Mouse (Mus musculus) kidney, embryonic 16.5 days (tissue): ENCODE measurements at regions not wholly inside any gene's neighbourhood (a gene's known extent, or its start where the extent isn't known, plus 50 kb on each side); places are given as distances from the start of the nearest gene placed in this dataset.
"Not testable (repeated sequence)": the region's sequence is repeated elsewhere in the genome, so short reads cannot be mapped to it uniquely, and the experiment has no call there.

Experiments used
- ATAC-seq: fragments of 200-750 bp; cut with Nextera tagmentation; 2 replicates; pipeline ENCODE4 v1.8.0; 2017; ENCODE audit warnings: moderate TSS enrichment; ENCODE audit not compliant: low FRiP score, low TSS enrichment
- H3K27ac ChIP-seq: fragments of 300-500 bp; sonication (generic); 2 replicates; pipeline ENCODE4 v1.5.1; 2014; ENCODE audit warnings: low read length
- H3K27me3 ChIP-seq: fragments of 300-500 bp; sonication (generic); 2 replicates; pipeline ENCODE4 v1.6.1; 2014; ENCODE audit warnings: low read length, control low read depth, mixed read lengths; ENCODE audit not compliant: insufficient read depth
- H3K36me3 ChIP-seq: fragments of 300-500 bp; sonication (generic); 2 replicates; pipeline ENCODE4 v1.6.1; 2014; ENCODE audit warnings: low read length, control low read depth, mixed read lengths; ENCODE audit not compliant: insufficient read depth
- H3K4me1 ChIP-seq: fragments of 300-500 bp; sonication (generic); 2 replicates; pipeline ENCODE4 v1.6.1; 2014; ENCODE audit warnings: low read length, control low read depth, mixed read lengths; ENCODE audit not compliant: insufficient read depth
- H3K4me2 ChIP-seq: fragments of 300-500 bp; sonication (generic); replicated peaks from 2 replicates; pipeline ENCODE4 v1.6.1; 2014; ENCODE audit warnings: low read depth, low read length
- H3K4me3 ChIP-seq: fragments of 300-500 bp; sonication (generic); 2 replicates; pipeline ENCODE4 v1.5.1; 2014; ENCODE audit warnings: mild to moderate bottlenecking, low read length
- H3K9ac ChIP-seq: fragments of 300-500 bp; sonication (generic); replicated peaks from 2 replicates; pipeline ENCODE4 v1.6.1; 2014; ENCODE audit warnings: low read length
- H3K9me3 ChIP-seq: fragments of 300-500 bp; sonication (generic); 2 replicates; pipeline ENCODE4 v1.6.1; 2016; ENCODE audit warnings: low read length, control low read depth
- WGBS: fragments of 180-500 bp; shearing (Covaris S2); extraction: QIAGEN DNeasy Blood & Tissue Kit; methylation state at CpG from one replicate; pipeline ENCODE4 v1.1.7; 2014; 5-methylcytosine and 5-hydroxymethylcytosine counted together

DNA sequence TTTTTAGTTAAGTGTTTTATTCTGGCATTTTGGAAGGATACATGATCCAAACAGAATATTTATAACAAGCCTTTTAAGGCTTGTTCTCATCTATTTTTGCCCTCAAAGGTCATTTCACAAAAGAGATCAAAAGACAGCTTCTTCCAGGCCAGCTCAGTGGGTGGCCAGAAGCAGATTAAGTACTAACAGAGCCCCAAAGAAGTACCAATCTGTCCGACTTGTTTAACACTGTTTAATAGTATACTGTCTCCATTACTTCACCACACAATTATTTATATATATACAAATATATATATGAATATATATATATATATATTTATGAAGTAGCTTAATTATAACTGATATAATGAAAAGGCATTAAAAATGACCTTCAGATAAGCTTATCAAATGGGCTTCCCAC, 284.7 kb upstream of the Zic4 start:
- Histone ChIP-seq H3K4me3 (no peak overlapping the region), H3K9me3 (no peaks in the 10 kb centered on the region), H3K27me3 (no peaks in the 10 kb centered on the region), H3K4me2 (no peak overlapping the region), H3K4me1 (no peaks in the 10 kb centered on the region), H3K27ac (no peak overlapping the region), H3K36me3 (no peaks in the 10 kb centered on the region), H3K9ac (no peak overlapping the region)
- WGBS = 62% methylated on average over 1 of the region's 1 CpGs
- no peak for ATAC-seq

DNA sequence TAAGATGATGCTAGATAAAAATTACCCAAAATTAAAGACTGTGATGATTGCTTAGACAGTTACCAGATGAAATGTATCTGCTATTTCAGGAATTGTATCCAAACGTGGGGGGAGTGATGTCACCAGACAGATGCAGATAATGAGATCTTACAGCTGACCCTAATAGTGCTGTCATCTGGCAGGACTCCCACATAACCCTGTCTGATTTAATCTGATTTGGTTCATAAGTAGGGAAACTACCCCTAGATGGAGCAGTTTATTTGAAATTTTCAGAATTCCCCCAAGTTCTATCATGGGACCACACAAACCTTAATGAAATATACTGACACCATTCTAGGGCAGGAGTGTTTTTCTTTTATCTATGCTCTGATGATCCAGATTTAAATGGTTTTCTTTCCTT, 278.4 kb upstream of the Zic4 start:
- 30% methylated on average over 1 of the region's 1 CpGs for WGBS

DNA sequence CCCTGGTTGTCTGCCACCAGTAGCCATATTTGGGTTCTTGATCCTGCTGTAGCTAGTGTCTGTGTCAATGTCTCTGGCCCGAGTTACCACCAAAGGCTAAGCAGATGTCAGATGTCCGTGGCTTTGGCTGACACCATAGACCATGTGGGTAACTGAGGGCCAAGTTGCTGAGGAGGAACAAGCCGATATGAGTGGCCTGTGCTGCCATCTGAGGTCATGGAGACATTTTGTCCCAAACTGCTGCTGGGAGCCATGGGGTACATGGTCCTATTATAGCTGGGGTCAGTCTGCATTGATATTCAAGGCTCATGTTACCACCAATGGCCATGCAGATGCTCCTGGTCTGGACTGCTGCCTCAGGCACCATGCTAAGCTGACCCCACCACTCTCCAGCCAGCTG, 276.3 kb upstream of the Zic4 start:
- H3K27ac ChIP-seq = no peak overlapping the region
- H3K4me2 ChIP-seq = no peak overlapping the region
- no peaks in the 10 kb centered on the region for H3K27me3 ChIP-seq
- no peak for ATAC-seq
- no peaks in the 10 kb centered on the region for H3K4me1 ChIP-seq
- H3K36me3 ChIP-seq = no peaks in the 10 kb centered on the region
- 92% methylated on average over 3 of the region's 3 CpGs for WGBS
- no peaks in the 10 kb centered on the region for H3K9me3 ChIP-seq
- no peak overlapping the region for H3K4me3 ChIP-seq
- no peak overlapping the region for H3K9ac ChIP-seq

More for the DNA sequence above, 278.4 kb upstream of the Zic4 start:
- no peak for ATAC-seq
- Histone ChIP-seq H3K4me2 (no peak overlapping the region), H3K27me3 (no peaks in the 10 kb centered on the region), H3K4me3 (no peak overlapping the region), H3K9ac (no peak overlapping the region), H3K36me3 (no peaks in the 10 kb centered on the region), H3K4me1 (no peaks in the 10 kb centered on the region), H3K27ac (no peak overlapping the region), H3K9me3 (no peaks in the 10 kb centered on the region)

DNA sequence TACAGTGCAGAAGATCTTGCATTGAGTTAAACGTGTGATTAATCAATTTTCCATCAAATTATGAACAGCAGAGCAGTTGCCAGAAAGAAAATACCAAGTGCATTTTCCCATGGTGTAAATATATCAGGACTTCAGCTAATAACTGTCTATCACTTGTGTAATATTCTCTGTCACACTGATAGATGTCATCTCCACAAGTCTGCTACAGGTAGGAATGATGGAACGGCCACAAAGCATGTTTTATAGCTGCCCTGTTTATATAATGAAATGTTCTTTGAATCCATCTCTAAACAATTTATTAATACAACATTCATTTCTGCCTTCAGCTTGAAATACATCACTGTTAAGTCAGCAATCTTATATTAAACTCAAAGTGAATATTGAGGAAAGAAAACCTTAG, 272.9 kb upstream of the Zic4 start:
- 52% methylated on average over 2 of the region's 2 CpGs for WGBS
- Histone ChIP-seq H3K4me2 (no peak overlapping the region), H3K9me3 (no peaks in the 10 kb centered on the region), H3K27me3 (no peaks in the 10 kb centered on the region), H3K36me3 (no peaks in the 10 kb centered on the region), H3K4me3 (no peak overlapping the region), H3K27ac (no peak overlapping the region), H3K9ac (no peak overlapping the region), H3K4me1 (no peaks in the 10 kb centered on the region)
- no peak for ATAC-seq

- 88% methylated on average over 1 of the region's 1 CpGs for WGBS
- Histone ChIP-seq H3K4me3 (no peak overlapping the region), H3K4me1 (no peaks in the 10 kb centered on the region), H3K36me3 (no peaks in the 10 kb centered on the region), H3K27me3 (no peaks in the 10 kb centered on the region), H3K9ac (no peak overlapping the region), H3K27ac (no peak overlapping the region), H3K9me3 (no peaks in the 10 kb centered on the region), H3K4me2 (no peak overlapping the region)
- ATAC-seq = no peak
These were observed 270.7 kb upstream of the Zic4 start for GRCm38 (mm10) chr9:91091421-91092050.

DNA sequence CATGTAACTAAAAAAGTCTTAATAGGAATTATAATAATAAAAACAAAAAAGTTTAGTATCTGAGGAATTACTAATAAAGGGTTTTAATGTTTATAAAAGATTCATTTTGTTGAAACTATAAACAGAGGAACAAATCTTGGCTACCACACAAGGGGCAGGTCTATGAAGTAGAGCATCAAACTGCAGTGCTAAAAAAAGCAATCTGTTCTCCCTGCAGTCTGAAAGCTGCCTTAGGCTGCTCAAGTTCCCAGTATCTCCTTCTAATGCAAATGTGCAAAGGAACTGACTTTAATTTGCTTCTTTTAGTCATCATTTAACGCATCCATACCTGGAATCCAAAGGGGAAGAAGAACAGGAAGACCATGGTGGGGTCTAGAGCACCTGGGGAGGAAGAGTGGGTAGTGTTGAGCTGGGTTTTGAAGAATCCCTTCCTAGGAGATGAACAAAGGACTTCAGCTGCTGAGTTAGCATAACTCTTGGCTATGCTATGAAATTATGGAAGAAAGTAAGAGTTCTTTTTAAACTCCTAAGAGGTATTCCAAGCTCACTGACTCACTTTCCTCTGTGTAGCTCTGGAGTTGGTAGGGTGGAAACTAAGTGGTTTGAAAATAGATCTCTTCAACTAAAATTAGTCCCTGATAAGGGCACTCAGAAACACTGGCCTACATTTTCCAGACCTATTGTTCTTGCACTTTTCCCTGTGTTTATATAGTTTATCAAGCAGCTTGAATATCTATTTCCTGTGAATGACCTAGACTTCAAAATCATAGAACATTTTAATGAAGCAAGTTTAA, 260.4 kb upstream of the Zic4 start:
- H3K4me2 ChIP-seq = no peak overlapping the region
- no peaks in the 10 kb centered on the region for H3K4me1 ChIP-seq
- H3K36me3 ChIP-seq = no peaks in the 10 kb centered on the region
- no peak overlapping the region for H3K27ac ChIP-seq
- no peaks in the 10 kb centered on the region for H3K9me3 ChIP-seq
- no peak overlapping the region for H3K9ac ChIP-seq
- H3K27me3 ChIP-seq = no peaks in the 10 kb centered on the region
- H3K4me3 ChIP-seq = no peak overlapping the region
- no peak for ATAC-seq
- 50% methylated on average over 1 of the region's 1 CpGs for WGBS

- no peak for ATAC-seq
- H3K4me3 ChIP-seq = no peak overlapping the region
- H3K36me3 ChIP-seq = no peaks in the 10 kb centered on the region
- no peak overlapping the region for H3K9ac ChIP-seq
- H3K27me3 ChIP-seq = no peaks in the 10 kb centered on the region
- H3K4me2 ChIP-seq = no peak overlapping the region
- H3K9me3 ChIP-seq = no peaks in the 10 kb centered on the region
- WGBS = 81% methylated on average over 5 of the region's 5 CpGs
- no peaks in the 10 kb centered on the region for H3K4me1 ChIP-seq
- H3K27ac ChIP-seq = no peak overlapping the region
These were observed 239.7 kb upstream of the Zic4 start for GRCm38 (mm10) chr9:91122441-91123035.

- no peaks in the 10 kb centered on the region for H3K4me1 ChIP-seq
- no peak overlapping the region for H3K4me2 ChIP-seq
- no peak overlapping the region for H3K4me3 ChIP-seq
- no peaks in the 10 kb centered on the region for H3K36me3 ChIP-seq
- 79% methylated on average over 7 of the region's 7 CpGs for WGBS
- H3K27ac ChIP-seq = no peak overlapping the region
- no peak overlapping the region for H3K9ac ChIP-seq
- ATAC-seq = no peak
- H3K9me3 ChIP-seq = no peaks in the 10 kb centered on the region
- no peaks in the 10 kb centered on the region for H3K27me3 ChIP-seq
These were observed 239.0 kb upstream of the Zic4 start for GRCm38 (mm10) chr9:91123208-91123607.

DNA sequence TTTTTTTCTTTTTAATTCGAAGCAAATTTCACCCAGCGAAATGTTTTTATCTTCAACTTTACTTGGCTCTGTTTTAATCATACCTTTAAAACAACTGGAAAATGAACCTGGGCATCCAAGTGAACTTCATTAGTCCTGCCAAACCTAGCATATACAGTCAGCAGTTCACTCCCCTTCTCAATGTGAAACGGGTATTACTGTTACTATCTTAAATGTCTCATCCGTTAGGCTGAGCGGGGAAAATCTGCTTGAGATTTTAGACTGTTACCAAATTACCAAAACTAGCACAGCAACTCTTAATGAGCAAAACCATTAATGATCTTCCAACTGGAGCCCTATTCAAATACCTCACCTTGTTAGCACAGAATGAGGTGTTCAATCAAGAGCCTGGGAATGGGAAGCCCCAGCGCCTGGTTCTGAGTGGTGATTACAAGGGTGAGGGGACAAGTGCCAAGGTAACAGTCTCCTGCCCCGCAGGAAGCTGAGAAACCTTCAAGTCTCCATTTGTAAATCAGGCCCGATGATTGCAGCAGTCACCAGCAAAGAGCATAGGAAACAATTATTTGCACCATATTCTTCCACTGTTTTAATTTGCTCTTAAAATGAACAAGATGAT, 235.5 kb upstream of the Zic4 start:
- WGBS = 64% methylated on average over 8 of the region's 8 CpGs
- no peak for ATAC-seq
- no peak overlapping the region for H3K4me3 ChIP-seq

DNA sequence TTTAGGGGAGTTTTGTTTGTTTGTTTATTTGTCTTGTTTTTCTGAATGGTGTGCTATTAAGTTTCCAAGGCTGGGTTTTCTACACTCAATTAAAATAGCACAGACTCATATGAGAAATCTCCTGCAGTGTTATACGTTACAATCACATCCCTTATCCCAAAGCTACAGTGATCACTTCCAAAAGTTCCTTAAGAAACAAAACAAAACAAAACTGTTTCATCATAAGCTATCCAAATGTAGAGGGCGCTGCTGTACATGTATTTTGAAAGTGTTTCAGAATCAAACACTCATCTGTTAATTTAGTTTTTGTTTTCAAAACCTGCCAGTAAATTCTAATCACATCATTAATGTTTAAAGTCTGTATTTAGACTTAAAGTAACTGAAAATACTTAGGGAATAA, 233.7 kb upstream of the Zic4 start:
- not testable (repeated sequence) for H3K27me3 ChIP-seq, H3K9ac ChIP-seq, H3K4me3 ChIP-seq, H3K9me3 ChIP-seq, ATAC-seq, H3K4me1 ChIP-seq, H3K27ac ChIP-seq, H3K36me3 ChIP-seq, H3K4me2 ChIP-seq
- 56% methylated on average over 2 of the region's 2 CpGs for WGBS

More for the DNA sequence above, 235.5 kb upstream of the Zic4 start:
- H3K9ac ChIP-seq = no peak overlapping the region
- no peaks in the 10 kb centered on the region for H3K27me3 ChIP-seq
- no peaks in the 10 kb centered on the region for H3K36me3 ChIP-seq
- H3K4me2 ChIP-seq = no peak overlapping the region
- no peaks in the 10 kb centered on the region for H3K4me1 ChIP-seq
- H3K27ac ChIP-seq = no peak overlapping the region
- no peaks in the 10 kb centered on the region for H3K9me3 ChIP-seq
